In genomic region chr9:64618433-64618832, GRCm38 (mm10) we compare ENCODE assay signal across 18 mouse cellular contexts.
"Had no signal": no experiment of that assay in that cellular context is flagged by ENCODE, and none has a peak within 500 bp of the region (broad histone marks: within the 10 kb centered on the region; RNA-seq: fewer than 3 reads in every experiment).

No protein-coding gene starts in this region.

- DNase-seq: left cerebral cortex, postnatal 4 days; lung, embryonic 14.5 days; lung, postnatal 10 days; retina, postnatal 1 day; right cerebral cortex, postnatal 4 days; spleen, adult 18-20 months; thymus, adult 2 months; thymus, postnatal 25 days had no signal

- H3K4me2 ChIP-seq: limb, embryonic 13.5 days; liver, embryonic 12.5 days; lung, embryonic 14.5 days; midbrain, embryonic 11.5 days; midbrain, embryonic 15.5 days; neural tube, embryonic 12.5 days; stomach, embryonic 15.5 days had no signal

- H3K36me3 ChIP-seq: limb, embryonic 13.5 days; liver, embryonic 12.5 days; midbrain, embryonic 15.5 days; neural tube, embryonic 12.5 days; stomach, embryonic 15.5 days had no signal

- H3K9me3 ChIP-seq: limb, embryonic 13.5 days; liver, embryonic 12.5 days; megakaryocyte, embryonic 14.5 days; midbrain, embryonic 15.5 days; neural tube, embryonic 12.5 days; stomach, embryonic 15.5 days had no signal

- ATAC-seq: hindbrain, embryonic 16.5 days; inflammation-experienced regulatory T-cells, adult 6 months; liver, embryonic 12.5 days; midbrain, embryonic 15.5 days had no signal

- H3K27ac ChIP-seq: limb, embryonic 13.5 days; liver, embryonic 12.5 days; macrophage; midbrain, embryonic 15.5 days; neural tube, embryonic 12.5 days; stomach, embryonic 15.5 days had no signal

- H3K27me3 ChIP-seq: limb, embryonic 13.5 days; midbrain, embryonic 15.5 days; neural tube, embryonic 12.5 days; stomach, embryonic 15.5 days had no signal

- H3K4me3 ChIP-seq: limb, embryonic 13.5 days; liver, embryonic 12.5 days; megakaryocyte, embryonic 14.5 days; midbrain, embryonic 15.5 days; neural tube, embryonic 12.5 days; stomach, embryonic 15.5 days had no signal

- H3K9ac ChIP-seq: limb, embryonic 13.5 days; liver, embryonic 12.5 days; lung, embryonic 14.5 days; midbrain, embryonic 15.5 days; neural tube, embryonic 12.5 days; stomach, embryonic 15.5 days had no signal

- H3K4me1 ChIP-seq: limb, embryonic 13.5 days; liver, embryonic 12.5 days; megakaryocyte, embryonic 14.5 days; stomach, embryonic 15.5 days had no signal
